Mouse (Mus musculus): ENCODE data around the gene Atp6v0a4. TPM values are rescaled to one million over a fixed set of nuclear protein-coding genes. Genes with fewer than 3 reads are reported as not detected.

Gene Atp6v0a4
- total RNA-seq (2023) = not detected

DNA sequence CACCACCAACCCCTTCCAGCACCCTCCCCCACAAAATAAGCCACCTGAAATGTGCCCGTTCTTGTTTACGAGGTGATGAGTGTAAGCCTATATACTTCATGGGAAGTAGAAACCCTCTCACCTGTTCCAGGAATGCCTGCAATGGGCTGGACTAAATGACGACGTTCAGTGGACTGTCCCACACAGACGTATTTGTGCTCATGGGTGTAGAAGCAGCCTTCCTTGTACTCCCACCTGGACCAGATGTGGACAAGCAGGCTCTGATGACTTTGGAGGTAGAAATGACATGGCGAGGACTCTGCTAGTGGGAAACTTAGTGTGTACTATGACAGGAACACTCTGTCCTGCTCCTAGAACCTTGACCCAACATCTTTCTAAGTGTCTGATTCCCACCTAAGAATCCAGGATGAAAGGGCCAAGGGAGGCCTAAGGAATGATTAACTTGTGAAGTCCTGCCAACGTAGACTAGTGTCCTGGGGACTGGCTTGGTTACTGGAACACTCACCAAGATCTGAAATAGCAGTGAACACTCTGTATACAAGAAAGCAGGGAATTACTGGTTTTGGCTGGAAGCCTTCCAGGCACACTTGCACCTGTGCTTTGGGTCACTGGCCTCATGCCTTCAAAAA, at the start of gene Atp6v0a4:
Gene Atp6v0a4, minus strand, starts transcription at position 380 of the 629 bp plus-strand sequence.

DNA sequence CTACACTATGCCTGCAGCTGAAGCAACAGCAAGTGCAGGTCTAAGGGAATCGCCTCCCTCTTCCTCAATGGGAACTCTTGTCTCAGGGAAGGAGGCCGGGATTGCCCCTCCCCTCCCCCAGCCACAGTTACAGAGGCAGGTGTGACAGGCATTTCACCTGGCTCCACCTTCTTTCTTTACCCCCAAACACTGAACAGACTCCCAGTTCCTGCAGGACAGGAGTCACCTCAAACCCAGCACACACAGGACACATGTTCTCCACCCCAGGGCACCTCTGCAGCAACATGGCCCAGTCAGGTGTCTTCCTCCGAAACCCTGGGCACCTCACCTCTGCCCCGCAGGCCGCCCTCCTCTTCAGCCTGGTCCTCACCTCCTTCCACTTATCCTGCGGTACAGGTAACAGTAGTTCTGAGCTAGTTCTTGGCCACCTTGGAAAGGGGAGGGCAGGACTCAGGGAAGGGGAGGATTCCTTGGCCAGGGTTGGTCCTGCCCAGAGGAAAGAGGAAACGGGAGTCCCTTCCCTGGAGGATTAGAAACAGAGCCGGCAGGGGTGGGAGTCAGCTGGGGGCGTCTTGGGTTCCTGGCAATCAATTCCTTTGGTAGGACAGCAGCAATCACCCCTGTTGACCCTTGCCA, 15.1 kb downstream of the Atp6v0a4 start, which contains the start of gene Tmem213:
Gene Tmem213, plus strand, starts transcription at position 96 of the 636 bp plus-strand sequence.

DNA sequence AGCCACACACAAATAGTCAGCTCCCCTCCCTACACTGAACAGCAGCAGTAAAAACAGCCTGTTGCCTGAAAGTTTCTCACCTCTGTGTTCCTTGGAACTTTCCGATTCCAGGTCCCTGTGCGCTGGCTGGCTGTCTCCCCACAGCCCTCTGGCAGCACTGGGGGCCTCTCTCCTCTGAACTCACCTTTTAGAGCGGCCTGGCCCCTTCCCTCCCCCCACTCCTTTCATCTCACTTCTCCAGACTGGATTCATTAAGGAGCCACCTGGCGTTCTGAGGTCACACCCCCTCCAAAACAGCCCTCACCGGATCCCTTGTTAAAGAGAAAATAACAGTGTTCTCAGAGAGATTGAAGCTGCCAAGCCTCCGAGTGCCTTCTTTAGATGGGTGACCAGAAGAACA, 77.5 kb downstream of the Atp6v0a4 start, which contains the start of gene Svopl:
Gene Svopl, minus strand, starts transcription at position 159 of the 400 bp plus-strand sequence.

Other genes with a start within 250 kb of the Atp6v0a4 start
- not detected for gene Svopl, start 77.6 kb downstream of the Atp6v0a4 start, total RNA-seq (2023)
- not detected for gene Tmem213, start 15.3 kb downstream of the Atp6v0a4 start, total RNA-seq (2023)
- under 1 TPM in 1 of 2 experiments, not detected in 1; 0.38 TPM for gene D630045J12Rik, start 129.4 kb upstream of the Atp6v0a4 start, total RNA-seq (2023)
- gene Zc3hav1l, start 174.7 kb upstream of the Atp6v0a4 start, total RNA-seq (2023) = 1 to 10 TPM; 8.8 to 8.9 TPM
- gene Zc3hav1, start 230.0 kb upstream of the Atp6v0a4 start, total RNA-seq (2023) = 100 to 1,000 TPM; 314 to 339 TPM